Mouse (Mus musculus) lung, embryonic 15.5 days (tissue): ENCODE measurements around the gene Slc35b2. TPM values are rescaled to one million over a fixed set of nuclear protein-coding genes. Genes with fewer than 3 reads are reported as not detected.
A peak's percentile ranks its signal among the peaks of the same experiment; 100 is the strongest.

Experiments
- ATAC-seq: fragments of 200-750 bp; cut with Nextera tagmentation; 2 replicates; pipeline ENCODE4 v1.8.0; 2017; ENCODE audit warnings: moderate number of reproducible peaks, borderline replicate concordance; ENCODE audit not compliant: low FRiP score, low TSS enrichment; ENCODE audit errors: extremely low read depth
- H3K27ac ChIP-seq: fragments of 300-500 bp; sonication (generic); 2 replicates; pipeline ENCODE4 v1.5.1; 2015; ENCODE audit warnings: moderate library complexity, mild to moderate bottlenecking, inconsistent platforms
- H3K27me3 ChIP-seq: fragments of 300-500 bp; sonication (generic); 2 replicates; pipeline ENCODE4 v1.6.1; 2015; ENCODE audit warnings: inconsistent platforms
- H3K36me3 ChIP-seq: fragments of 300-500 bp; sonication (generic); 2 replicates; pipeline ENCODE4 v1.6.1; 2015; ENCODE audit warnings: inconsistent platforms
- H3K4me1 ChIP-seq: fragments of 300-500 bp; sonication (generic); 2 replicates; pipeline ENCODE4 v1.6.1; 2015; ENCODE audit warnings: inconsistent platforms
- H3K4me2 ChIP-seq: fragments of 300-500 bp; sonication (generic); 2 replicates; pipeline ENCODE4 v1.6.1; 2015; ENCODE audit warnings: inconsistent platforms, mild to moderate bottlenecking, moderate library complexity
- H3K4me3 ChIP-seq: fragments of 300-500 bp; sonication (generic); 2 replicates; pipeline ENCODE4 v1.5.1; 2015; ENCODE audit warnings: mild to moderate bottlenecking, inconsistent platforms
- H3K9ac ChIP-seq: fragments of 300-500 bp; sonication (generic); 2 replicates; pipeline ENCODE4 v1.6.1; 2015; ENCODE audit warnings: inconsistent platforms
- H3K9me3 ChIP-seq: fragments of 300-500 bp; sonication (generic); 2 replicates; pipeline ENCODE4 v1.6.1; 2016; ENCODE audit warnings: inconsistent platforms
- WGBS: fragments of 180-500 bp; shearing (Covaris S2); methylation state at CpG from one replicate; pipeline ENCODE4 v1.1.7; 2015; 5-methylcytosine and 5-hydroxymethylcytosine counted together
- polyA plus RNA-seq: library from polyadenylated mRNA; unstranded; fragments of >200 nt; fragmentation: Nextera tagmentation; extraction: Ambion mirVana; gene quantifications from 2 replicates; pipeline ENCODE4 v1.2.1, GENCODE M21; 2015

Gene Slc35b2
- polyA plus RNA-seq, 1 experiment from 2014 or later, result 141 TPM

- no peak overlapping the region for H3K4me2 ChIP-seq
- ATAC-seq, result no peak
- H3K9ac ChIP-seq, result no peak overlapping the region
- WGBS, result 39% methylated on average over 13 of the region's 13 CpGs
- H3K36me3 ChIP-seq, result no peaks in the 10 kb centered on the region
- H3K27me3 ChIP-seq, result peaks cover 68% of the 10 kb centered on the region
- no peak overlapping the region for H3K4me3 ChIP-seq
- H3K27ac ChIP-seq, result no peak overlapping the region
- no peaks in the 10 kb centered on the region for H3K9me3 ChIP-seq
- H3K4me1 ChIP-seq, result no peaks in the 10 kb centered on the region
These were observed 33.3 kb upstream of the Slc35b2 start for GRCm38 (mm10) chr17:45530346-45530782.

- Histone ChIP-seq H3K4me1 (no peaks in the 10 kb centered on the region), H3K9ac (no peak overlapping the region), H3K4me2 (no peak overlapping the region), H3K9me3 (no peaks in the 10 kb centered on the region), H3K27me3 (peaks cover 84% of the 10 kb centered on the region), H3K27ac (no peak overlapping the region), H3K36me3 (no peaks in the 10 kb centered on the region), H3K4me3 (no peak overlapping the region)
- ATAC-seq, result no peak
- 48% methylated on average over 15 of the region's 15 CpGs for WGBS
These were observed 30.8 kb upstream of the Slc35b2 start for GRCm38 (mm10) chr17:45532896-45533295.

- 13% methylated on average over 5 of the region's 5 CpGs for WGBS
- H3K4me1 ChIP-seq, result no peaks in the 10 kb centered on the region
- no peaks in the 10 kb centered on the region for H3K36me3 ChIP-seq
- no peak overlapping the region for H3K27ac ChIP-seq
- H3K4me2 ChIP-seq, result no peak overlapping the region
- H3K9ac ChIP-seq, result no peak overlapping the region
- H3K9me3 ChIP-seq, result no peaks in the 10 kb centered on the region
- peaks cover 88% of the 10 kb centered on the region for H3K27me3 ChIP-seq
- no peak for ATAC-seq
- no peak overlapping the region for H3K4me3 ChIP-seq
These were observed 27.4 kb upstream of the Slc35b2 start for GRCm38 (mm10) chr17:45536264-45536663.

- Histone ChIP-seq H3K4me3 (no peak overlapping the region), H3K27me3 (peaks cover 89% of the 10 kb centered on the region), H3K9me3 (no peaks in the 10 kb centered on the region), H3K36me3 (no peaks in the 10 kb centered on the region), H3K4me1 (no peaks in the 10 kb centered on the region), H3K9ac (no peak overlapping the region), H3K4me2 (no peak overlapping the region), H3K27ac (no peak overlapping the region)
- WGBS, result 46% methylated on average over 4 of the region's 4 CpGs
- ATAC-seq, result no peak
These were observed 25.3 kb upstream of the Slc35b2 start for GRCm38 (mm10) chr17:45538394-45538793.

GRCm38 (mm10) chr17:45539664-45540063 is 24.0 kb upstream of the Slc35b2 start:
- ATAC-seq, result no peak; the same call in 1 of the 2 replicates
- no peak overlapping the region for H3K27ac ChIP-seq
- H3K9me3 ChIP-seq, result no peaks in the 10 kb centered on the region
- no peak overlapping the region for H3K4me3 ChIP-seq
- no peak overlapping the region for H3K4me2 ChIP-seq
- H3K36me3 ChIP-seq, result no peaks in the 10 kb centered on the region
- peaks cover 7% of the 10 kb centered on the region for H3K4me1 ChIP-seq
- peaks cover 92% of the 10 kb centered on the region for H3K27me3 ChIP-seq
- WGBS, result 72% methylated on average over 21 of the region's 21 CpGs
- no peak overlapping the region for H3K9ac ChIP-seq

GRCm38 (mm10) chr17:45542129-45542528 is 21.5 kb upstream of the Slc35b2 start:
- Histone ChIP-seq H3K9ac (no peak overlapping the region), H3K9me3 (no peaks in the 10 kb centered on the region), H3K27me3 (peaks cover 93% of the 10 kb centered on the region), H3K27ac (no peak overlapping the region), H3K4me2 (no peak overlapping the region), H3K4me3 (no peak overlapping the region), H3K36me3 (no peaks in the 10 kb centered on the region), H3K4me1 (peaks cover 20% of the 10 kb centered on the region)
- no peak for ATAC-seq
- WGBS, result 17% methylated on average over 6 of the region's 6 CpGs

- 66% methylated on average over 2 of the region's 2 CpGs for WGBS
- H3K36me3 ChIP-seq, result no peaks in the 10 kb centered on the region
- no peak for ATAC-seq
- H3K9ac ChIP-seq, result no peak overlapping the region
- no peak overlapping the region for H3K4me3 ChIP-seq
- no peak overlapping the region for H3K27ac ChIP-seq
- H3K4me2 ChIP-seq, result no peak overlapping the region
- peaks cover 20% of the 10 kb centered on the region for H3K4me1 ChIP-seq
- H3K27me3 ChIP-seq, result peaks cover 96% of the 10 kb centered on the region
- no peaks in the 10 kb centered on the region for H3K9me3 ChIP-seq
These were observed 21.0 kb upstream of the Slc35b2 start for GRCm38 (mm10) chr17:45542705-45543104.

GRCm38 (mm10) chr17:45543115-45543514 is 20.6 kb upstream of the Slc35b2 start:
- no peak overlapping the region for H3K4me3 ChIP-seq
- 41% methylated on average over 1 of the region's 1 CpGs for WGBS
- no peak overlapping the region for H3K4me2 ChIP-seq
- no peak overlapping the region for H3K27ac ChIP-seq
- H3K27me3 ChIP-seq, result peaks cover 96% of the 10 kb centered on the region
- H3K9ac ChIP-seq, result no peak overlapping the region
- no peaks in the 10 kb centered on the region for H3K36me3 ChIP-seq
- H3K4me1 ChIP-seq, result peaks cover 20% of the 10 kb centered on the region
- no peak for ATAC-seq
- H3K9me3 ChIP-seq, result no peaks in the 10 kb centered on the region

- Histone ChIP-seq H3K9ac (no peak overlapping the region), H3K36me3 (no peaks in the 10 kb centered on the region), H3K27me3 (peaks cover 98% of the 10 kb centered on the region), H3K4me2 (peak overlapping the region; percentile 55), H3K9me3 (no peaks in the 10 kb centered on the region), H3K4me1 (peaks cover 24% of the 10 kb centered on the region), H3K27ac (no peak overlapping the region), H3K4me3 (peak overlapping the region; percentile 28; the same call in 1 of the 2 replicates)
- WGBS, result 8% methylated on average over 24 of the region's 24 CpGs
- no peak for ATAC-seq
These were observed 19.4 kb upstream of the Slc35b2 start for GRCm38 (mm10) chr17:45544001-45544872.

GRCm38 (mm10) chr17:45544873-45545277 is 18.8 kb upstream of the Slc35b2 start:
- peaks cover 26% of the 10 kb centered on the region for H3K4me1 ChIP-seq
- H3K27me3 ChIP-seq, result peaks cover 96% of the 10 kb centered on the region
- H3K27ac ChIP-seq, result no peak overlapping the region
- 3% methylated on average over 40 of the region's 46 CpGs for WGBS
- peak overlapping the region; percentile 28 for H3K4me3 ChIP-seq
- no peaks in the 10 kb centered on the region for H3K36me3 ChIP-seq
- peak overlapping the region; percentile 55 for H3K4me2 ChIP-seq
- no peak for ATAC-seq
- no peak overlapping the region for H3K9ac ChIP-seq
- no peaks in the 10 kb centered on the region for H3K9me3 ChIP-seq

GRCm38 (mm10) chr17:45545278-45545961 is 18.3 kb upstream of the Slc35b2 start:
- Histone ChIP-seq H3K27me3 (peaks cover 93% of the 10 kb centered on the region), H3K4me2 (peak overlapping the region; percentile 55), H3K27ac (no peak overlapping the region), H3K4me3 (peak overlapping the region; percentile 28), H3K9ac (no peak overlapping the region), H3K9me3 (no peaks in the 10 kb centered on the region), H3K36me3 (no peaks in the 10 kb centered on the region), H3K4me1 (peaks cover 31% of the 10 kb centered on the region)
- 7% methylated on average over 74 of the region's 74 CpGs for WGBS
- no peak for ATAC-seq

GRCm38 (mm10) chr17:45546941-45547340 is 16.7 kb upstream of the Slc35b2 start:
- Histone ChIP-seq H3K36me3 (no peaks in the 10 kb centered on the region), H3K4me3 (no peak overlapping the region), H3K4me2 (no peak overlapping the region), H3K9me3 (no peaks in the 10 kb centered on the region), H3K27ac (no peak overlapping the region), H3K9ac (no peak overlapping the region), H3K4me1 (peaks cover 33% of the 10 kb centered on the region), H3K27me3 (peaks cover 91% of the 10 kb centered on the region)
- ATAC-seq, result no peak
- WGBS, result 69% methylated on average over 16 of the region's 16 CpGs
